Mouse (Mus musculus): Measurements from ENCODE around the gene Pltp.

DNA sequence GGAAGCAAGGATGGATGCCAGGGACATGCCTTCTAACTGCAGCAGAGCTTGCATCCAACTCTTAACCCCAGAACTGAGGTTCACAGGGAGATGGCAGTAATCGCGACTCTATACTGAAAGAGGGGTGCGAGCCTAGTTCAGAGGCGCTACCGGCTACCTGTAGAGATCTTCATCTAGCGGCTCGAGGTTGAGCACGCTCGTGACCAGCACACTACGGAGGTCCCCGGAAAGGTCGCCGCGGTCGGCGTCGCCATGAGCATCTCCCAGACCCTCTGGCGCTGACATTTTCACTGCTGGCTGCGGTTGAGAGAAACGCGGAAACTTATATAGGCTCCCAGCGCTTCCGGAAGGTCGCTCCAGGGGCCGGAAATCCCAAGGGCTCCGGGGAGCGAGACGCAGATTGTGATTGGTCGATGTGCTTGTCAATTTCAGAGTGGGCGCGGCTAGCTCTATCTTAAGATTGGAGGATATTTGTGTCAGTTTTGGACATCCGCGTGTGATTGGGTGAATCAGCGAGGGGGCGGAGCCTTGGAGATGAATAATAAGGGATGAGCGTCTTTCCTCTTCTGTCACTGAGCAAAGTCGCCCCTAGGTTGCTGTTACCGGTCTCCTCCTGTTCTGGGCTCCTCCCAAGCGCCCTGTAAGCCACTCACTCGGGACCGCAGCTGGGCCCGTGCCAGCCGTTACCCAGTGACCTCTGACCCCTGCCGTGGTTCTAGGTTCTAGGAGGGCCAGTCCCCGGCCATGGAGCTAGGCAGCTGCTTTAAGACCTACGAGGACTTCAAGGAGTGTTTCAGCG, 52.8 kb downstream of the Pltp start, which contains the start of the genes Acot8 and Zswim3:
- TF ChIP-seq ZNF384 (IDR thresholded peaks at IDR 0.05; ENCODE audit: low read depth, low read length) (no peak), ZC3H11A (IDR thresholded peaks at IDR 0.05; ENCODE audit: borderline replicate concordance, low read depth, low read length) (no peak), MAFK (IDR thresholded peaks at IDR 0.05; ENCODE audit: insufficient read depth, low read depth, low read length) (no peak), HCFC1 (IDR thresholded peaks at IDR 0.05; ENCODE audit: borderline replicate concordance, insufficient read depth, low read length) (peak; percentile 18; the same call in 1 of the 2 replicates), CHD2 (IDR thresholded peaks at IDR 0.05; ENCODE audit: low read depth, low read length) (peak; percentile 97)
